Mouse (Mus musculus): ENCODE results near the gene Edar.

DNA sequence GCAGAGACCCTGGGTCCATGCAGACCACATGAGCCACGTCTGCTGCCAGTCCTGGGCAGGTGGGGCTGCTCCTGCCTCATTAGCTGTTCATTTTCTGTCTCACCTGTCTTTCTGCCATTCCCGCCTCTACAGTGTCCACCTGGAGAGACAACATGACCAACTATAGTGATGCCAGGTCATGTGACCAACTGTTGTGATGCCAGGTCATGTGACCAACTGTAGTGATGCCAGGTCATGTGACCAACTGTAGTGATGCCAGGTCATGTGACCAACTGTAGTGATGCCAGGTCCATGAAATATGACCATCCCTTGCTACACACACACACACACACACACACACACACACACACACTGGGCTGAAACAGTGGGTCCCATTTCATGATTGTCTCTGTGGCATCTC is 41.9 kb downstream of the Edar start:
- TF ChIP-seq POLR2A (IDR thresholded peaks at IDR 0.05; ENCODE audit: low read depth, low read length) (no peak), CTCF (IDR thresholded peaks at IDR 0.05; ENCODE audit: extremely low read depth, insufficient read length, insufficient replicate concordance, low read depth, low read length) (no peak)

Measured in small intestine, adult 2 months (tissue).